Mouse (Mus musculus): Measurements from ENCODE around the gene Ass1. TPM values are rescaled to one million over a fixed set of nuclear protein-coding genes. Genes with fewer than 3 reads are reported as not detected.

Ass1 gene
- total and polyA plus RNA-seq, 3 experiments: 4.9 to 6.5 (median 5.4) TPM

DNA sequence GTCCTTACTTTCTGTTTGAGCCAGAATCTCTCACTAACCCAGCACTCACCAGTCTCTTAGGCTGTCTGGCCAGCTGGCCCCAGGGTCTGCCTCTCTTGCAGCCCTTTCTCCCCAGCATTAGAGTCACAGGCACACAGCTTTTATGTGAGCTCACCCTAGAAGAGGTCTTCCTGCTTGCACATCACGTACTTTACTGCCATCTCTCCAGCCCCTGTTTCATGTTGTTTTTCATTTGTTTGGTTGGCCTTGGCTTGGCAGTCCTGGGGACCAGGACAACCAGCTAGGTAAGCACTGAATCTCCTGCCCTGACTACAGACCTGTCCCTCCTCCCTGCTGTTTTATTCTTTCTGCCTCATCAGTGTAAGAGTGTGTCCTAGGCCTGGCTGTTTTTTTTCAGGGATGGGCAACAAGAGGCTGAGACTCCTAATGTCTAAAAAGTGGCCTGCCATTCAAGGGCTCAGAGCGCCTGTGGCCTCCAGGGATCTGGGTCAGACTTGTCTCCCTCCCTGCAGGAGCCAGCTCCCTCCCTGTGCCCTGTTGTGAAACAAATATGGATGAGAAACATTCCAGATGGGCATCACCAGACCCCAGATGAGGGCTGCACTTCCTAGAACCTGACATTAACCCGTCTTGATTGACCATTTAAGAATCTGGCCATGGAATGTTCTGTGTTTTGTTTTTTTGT, 21.1 kb upstream of the Ass1 start:
- H3K27ac ChIP-seq: no peak overlapping the region
- no peaks in the 10 kb centered on the region for H3K79me2 ChIP-seq (replicated peaks; ENCODE audit: control insufficient read depth, insufficient read depth, low read length)

GRCm38 (mm10) chr2:31449441-31449815, 20.6 kb upstream of the Ass1 start:
- Histone ChIP-seq H3K36me3 (ENCODE audit: control insufficient read depth, insufficient read depth, low read length) (no peaks in the 10 kb centered on the region), H3K79me2 (replicated peaks; ENCODE audit: control insufficient read depth, insufficient read depth, low read length) (no peaks in the 10 kb centered on the region), H3K9ac (ENCODE audit: low read depth, low read length) (no peak overlapping the region), H3K4me1 (ENCODE audit: control insufficient read depth, insufficient read depth, low read length) (no peaks in the 10 kb centered on the region; the same call in none of the 2 replicates), H3K4me3 (no peak overlapping the region), H3K27me3 (ENCODE audit: control insufficient read depth, insufficient read depth, low read length) (no peaks in the 10 kb centered on the region), H3K27ac (no peak overlapping the region)
- 19% methylated on average over 4 of the region's 4 CpGs for WGBS
- peak in 1 of 2 experiments; percentile 32 for DNase-seq
- TF ChIP-seq EP300 (IDR thresholded peaks at IDR 0.05; ENCODE audit: insufficient read depth, low read depth, low read length) (no peak), CTCF (IDR thresholded peaks at IDR 0.05) (no peak), POLR2A (IDR thresholded peaks at IDR 0.05; ENCODE audit: insufficient read depth, low read depth, low read length) (no peak)
- intact Hi-C loops (cut with DNase I): no loop called here

More for the DNA sequence above, 21.1 kb upstream of the Ass1 start:
- Histone ChIP-seq H3K36me3 (ENCODE audit: control insufficient read depth, insufficient read depth, low read length) (no peaks in the 10 kb centered on the region), H3K4me3 (no peak overlapping the region), H3K4me1 (ENCODE audit: control insufficient read depth, insufficient read depth, low read length) (no peaks in the 10 kb centered on the region; the same call in none of the 2 replicates), H3K9ac (ENCODE audit: low read depth, low read length) (no peak overlapping the region), H3K27me3 (ENCODE audit: control insufficient read depth, insufficient read depth, low read length) (no peaks in the 10 kb centered on the region)
- TF ChIP-seq EP300 (IDR thresholded peaks at IDR 0.05; ENCODE audit: insufficient read depth, low read depth, low read length) (no peak), CTCF (IDR thresholded peaks at IDR 0.05) (no peak), POLR2A (IDR thresholded peaks at IDR 0.05; ENCODE audit: insufficient read depth, low read depth, low read length) (no peak)
- intact Hi-C loops (cut with DNase I): no loop called here
- WGBS: 59% methylated on average over 3 of the region's 3 CpGs
- DNase-seq: no peak

DNA sequence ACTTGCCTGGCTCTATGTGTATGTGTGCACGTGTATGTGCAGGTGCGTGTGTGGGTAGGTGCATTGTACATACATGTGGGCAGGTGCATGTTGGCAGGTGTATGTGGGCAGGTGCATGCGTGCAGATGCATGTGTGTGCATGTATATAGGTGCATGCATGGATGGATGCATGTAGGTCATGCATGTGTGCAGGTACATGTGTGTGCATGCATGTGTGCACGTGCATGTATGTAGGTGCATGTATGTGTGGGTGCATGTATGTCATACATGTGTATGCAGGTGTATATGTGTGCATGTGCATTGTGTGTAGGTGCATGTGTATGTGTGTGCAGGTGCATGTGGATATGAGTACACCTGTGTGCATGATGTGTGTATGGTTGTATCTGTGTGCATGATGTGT, 20.1 kb upstream of the Ass1 start:
- Histone ChIP-seq H3K36me3 (ENCODE audit: control insufficient read depth, insufficient read depth, low read length) (no peaks in the 10 kb centered on the region), H3K79me2 (replicated peaks; ENCODE audit: control insufficient read depth, insufficient read depth, low read length) (no peaks in the 10 kb centered on the region), H3K4me3 (no peak overlapping the region), H3K27me3 (ENCODE audit: control insufficient read depth, insufficient read depth, low read length) (no peaks in the 10 kb centered on the region), H3K4me1 (ENCODE audit: control insufficient read depth, insufficient read depth, low read length) (no peaks in the 10 kb centered on the region; the same call in none of the 2 replicates), H3K9ac (ENCODE audit: low read depth, low read length) (no peak overlapping the region), H3K27ac (no peak overlapping the region)
- TF ChIP-seq EP300 (IDR thresholded peaks at IDR 0.05; ENCODE audit: insufficient read depth, low read depth, low read length): no peak
- TF ChIP-seq CTCF (IDR thresholded peaks at IDR 0.05): no peak
- TF ChIP-seq POLR2A (IDR thresholded peaks at IDR 0.05; ENCODE audit: insufficient read depth, low read depth, low read length): no peak
- DNase-seq: no peak
- WGBS: 89% methylated on average over 4 of the region's 4 CpGs
- intact Hi-C loops (cut with DNase I): no loop called here

DNA sequence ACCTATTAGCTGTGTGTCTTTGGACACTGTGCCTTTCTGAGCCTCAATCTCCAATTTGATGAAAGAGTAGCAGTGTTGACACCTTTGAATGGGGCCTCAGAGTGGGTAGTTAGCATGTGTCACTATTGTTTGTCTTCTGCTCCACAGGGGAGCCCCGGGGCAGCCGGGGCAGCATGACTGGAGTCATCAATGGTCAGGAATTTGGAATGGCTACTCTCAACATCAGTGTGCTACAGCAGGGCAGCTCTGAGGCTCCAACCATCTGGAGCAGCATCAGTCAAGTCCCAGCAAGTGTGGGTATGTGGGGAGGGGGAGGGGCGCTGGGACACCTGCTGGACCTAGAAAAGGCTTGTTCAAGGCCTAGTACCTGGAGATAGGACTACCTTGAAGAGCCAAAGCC, 19.3 kb upstream of the Ass1 start:
- TF ChIP-seq EP300 (IDR thresholded peaks at IDR 0.05; ENCODE audit: insufficient read depth, low read depth, low read length): no peak
- no peak for TF ChIP-seq POLR2A (IDR thresholded peaks at IDR 0.05; ENCODE audit: insufficient read depth, low read depth, low read length)
- no peak for TF ChIP-seq CTCF (IDR thresholded peaks at IDR 0.05)
- Histone ChIP-seq H3K79me2 (replicated peaks; ENCODE audit: control insufficient read depth, insufficient read depth, low read length) (no peaks in the 10 kb centered on the region), H3K27ac (no peak overlapping the region), H3K4me1 (ENCODE audit: control insufficient read depth, insufficient read depth, low read length) (no peaks in the 10 kb centered on the region; the same call in none of the 2 replicates), H3K9ac (ENCODE audit: low read depth, low read length) (no peak overlapping the region), H3K27me3 (ENCODE audit: control insufficient read depth, insufficient read depth, low read length) (no peaks in the 10 kb centered on the region), H3K4me3 (no peak overlapping the region), H3K36me3 (ENCODE audit: control insufficient read depth, insufficient read depth, low read length) (no peaks in the 10 kb centered on the region)
- intact Hi-C loops (cut with DNase I): no loop called here
- WGBS: 71% methylated on average over 3 of the region's 3 CpGs
- no peak for DNase-seq

DNA sequence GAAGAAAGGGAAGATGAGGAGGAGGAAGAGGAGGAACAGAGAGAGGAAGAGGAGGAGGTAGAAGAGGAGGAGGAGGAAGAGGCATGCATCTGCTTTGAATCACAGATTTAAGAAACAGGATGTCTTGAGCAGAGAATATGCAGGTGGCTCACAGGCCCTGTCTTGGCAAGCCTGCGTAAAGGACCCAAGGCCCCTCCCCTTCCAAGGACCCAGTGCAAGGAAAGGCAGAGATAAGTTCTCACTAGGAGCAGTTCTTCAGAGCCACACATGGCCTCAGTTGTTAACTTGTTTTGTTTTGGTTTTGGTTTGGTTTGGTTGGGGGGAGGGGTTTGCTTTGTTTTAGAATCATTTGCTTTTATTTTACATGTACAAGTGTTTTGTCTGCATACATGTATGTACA, 18.5 kb upstream of the Ass1 start:
- no peak overlapping the region for H3K4me3 ChIP-seq
- TF ChIP-seq EP300 (IDR thresholded peaks at IDR 0.05; ENCODE audit: insufficient read depth, low read depth, low read length) (no peak), POLR2A (IDR thresholded peaks at IDR 0.05; ENCODE audit: insufficient read depth, low read depth, low read length) (no peak), CTCF (IDR thresholded peaks at IDR 0.05) (no peak)
- intact Hi-C loops (cut with DNase I): no loop called here
- H3K79me2 ChIP-seq (replicated peaks; ENCODE audit: control insufficient read depth, insufficient read depth, low read length): no peaks in the 10 kb centered on the region
- H3K9ac ChIP-seq (ENCODE audit: low read depth, low read length): no peak overlapping the region
- H3K27me3 ChIP-seq (ENCODE audit: control insufficient read depth, insufficient read depth, low read length): no peaks in the 10 kb centered on the region
- WGBS: 57% methylated on average over 1 of the region's 1 CpGs
- H3K4me1 ChIP-seq (ENCODE audit: control insufficient read depth, insufficient read depth, low read length): no peaks in the 10 kb centered on the region; the same call in none of the 2 replicates
- no peaks in the 10 kb centered on the region for H3K36me3 ChIP-seq (ENCODE audit: control insufficient read depth, insufficient read depth, low read length)
- no peak for DNase-seq
- no peak overlapping the region for H3K27ac ChIP-seq

- Histone ChIP-seq H3K36me3 (ENCODE audit: control insufficient read depth, insufficient read depth, low read length) (no peaks in the 10 kb centered on the region), H3K79me2 (replicated peaks; ENCODE audit: control insufficient read depth, insufficient read depth, low read length) (no peaks in the 10 kb centered on the region), H3K4me1 (ENCODE audit: control insufficient read depth, insufficient read depth, low read length) (no peaks in the 10 kb centered on the region; the same call in none of the 2 replicates), H3K27me3 (ENCODE audit: control insufficient read depth, insufficient read depth, low read length) (no peaks in the 10 kb centered on the region), H3K27ac (no peak overlapping the region), H3K4me3 (no peak overlapping the region), H3K9ac (ENCODE audit: low read depth, low read length) (no peak overlapping the region)
- intact Hi-C loops (cut with DNase I): no loop called here
- DNase-seq: no peak
- TF ChIP-seq CTCF (IDR thresholded peaks at IDR 0.05) (no peak), EP300 (IDR thresholded peaks at IDR 0.05; ENCODE audit: insufficient read depth, low read depth, low read length) (no peak), POLR2A (IDR thresholded peaks at IDR 0.05; ENCODE audit: insufficient read depth, low read depth, low read length) (no peak)
- 91% methylated on average over 13 of the region's 13 CpGs for WGBS
Measured at GRCm38 (mm10) chr2:31453011-31453410, 17.0 kb upstream of the Ass1 start.

Measured in heart, adult 2 months (tissue).